In the genomic region with DNA sequence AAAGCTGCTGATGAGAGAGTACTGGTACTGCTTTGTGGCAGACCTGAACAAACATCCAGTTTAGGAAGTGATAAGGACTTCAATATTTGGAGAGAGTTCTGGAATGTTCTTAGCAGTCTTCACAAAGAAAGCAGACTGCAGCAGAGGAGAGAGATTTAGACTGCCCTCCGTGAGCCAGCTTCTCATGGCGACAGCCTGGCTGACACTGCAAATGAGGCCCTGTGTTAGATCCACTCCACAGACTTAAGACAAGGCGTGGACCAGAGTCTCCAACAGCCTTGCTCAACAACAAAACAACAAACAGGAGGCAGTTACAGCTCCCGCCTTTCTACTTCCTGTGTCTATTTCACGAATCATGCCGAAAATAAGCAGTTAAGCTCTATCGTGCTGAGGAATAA, we compare ENCODE assay signal across 10 mouse cellular contexts.
DNase-seq lines count a peak whose midpoint lies in the region; ATAC-seq lines count a peak whose summit lies in the region.
"Had no signal": no experiment of that assay in that cellular context is flagged by ENCODE, and none has a peak within 500 bp of the region (broad histone marks: within the 10 kb centered on the region; RNA-seq: fewer than 3 reads in every experiment).

No protein-coding gene starts in this region.

- H3K9me3 ChIP-seq in kidney, embryonic 16.5 days (ENCODE audit: low read length), result no peaks in the 10 kb centered on the region
- no peaks in the 10 kb centered on the region for H3K9me3 ChIP-seq in embryonic facial prominence, embryonic 15.5 days (replicated peaks)
- H3K9me3 ChIP-seq in midbrain, embryonic 14.5 days (ENCODE audit: control insufficient read depth, low read length), result no peaks in the 10 kb centered on the region
- H3K9me3 ChIP-seq: G1E had no signal

- 55% methylated on average over 7 of the region's 7 CpGs for WGBS in kidney, embryonic 16.5 days
- 53% methylated on average over 7 of the region's 7 CpGs for WGBS in embryonic facial prominence, embryonic 15.5 days
- 55% methylated on average over 7 of the region's 7 CpGs for WGBS in midbrain, embryonic 14.5 days

- H3K4me1 ChIP-seq in kidney, embryonic 16.5 days (ENCODE audit: insufficient read depth, low read length), result peaks cover 6% of the 10 kb centered on the region; the same call in 1 of the 2 replicates
- peaks cover 11% of the 10 kb centered on the region; the same call in 1 of the 2 replicates for H3K4me1 ChIP-seq in embryonic facial prominence, embryonic 15.5 days
- H3K4me1 ChIP-seq in midbrain, embryonic 14.5 days (ENCODE audit: control insufficient read depth, insufficient read depth, low read length), result peaks cover 5% of the 10 kb centered on the region; the same call in 1 of the 2 replicates

- DNase-seq in kidney, postnatal 25 days, result no peak
- DNase-seq in hindlimb bud, embryonic 11.5 days (ENCODE audit: extremely low spot score, low read depth, low spot score), result peak; percentile 10
- no peak for DNase-seq in midbrain, embryonic 14.5 days
- no peak for DNase-seq in Muller cell, postnatal 12 days (ENCODE audit: inconsistent ontology term)
- DNase-seq in MN1 (ENCODE audit: low spot score), result no peak
- DNase-seq in gastrocnemius, postnatal 25 days, result no peak

- no peak overlapping the region; the same call in 1 of the 2 replicates for H3K4me3 ChIP-seq in kidney, embryonic 16.5 days (ENCODE audit: low read length)
- peak overlapping the region; percentile 40; the same call in 1 of the 2 replicates for H3K4me3 ChIP-seq in embryonic facial prominence, embryonic 15.5 days (replicated peaks)
- no peak overlapping the region for H3K4me3 ChIP-seq in midbrain, embryonic 14.5 days (replicated peaks; ENCODE audit: low read depth, low read length)

- peak; percentile 25; the same call in 1 of the 2 replicates for ATAC-seq in kidney, embryonic 16.5 days (ENCODE audit: low FRiP score, low TSS enrichment)
- no peak for ATAC-seq in embryonic facial prominence, embryonic 15.5 days (ENCODE audit: insufficient number of reproducible peaks, low FRiP score, low TSS enrichment, low read depth)
- peak; percentile 29 for ATAC-seq in midbrain, embryonic 14.5 days (ENCODE audit: low FRiP score, low TSS enrichment)

- H3K36me3 ChIP-seq in kidney, embryonic 16.5 days (ENCODE audit: insufficient read depth, low read length), result no peaks in the 10 kb centered on the region
- H3K36me3 ChIP-seq in embryonic facial prominence, embryonic 15.5 days, result no peaks in the 10 kb centered on the region
- no peaks in the 10 kb centered on the region for H3K36me3 ChIP-seq in midbrain, embryonic 14.5 days (ENCODE audit: control insufficient read depth, insufficient read depth, low read length)
- H3K36me3 ChIP-seq: G1E had no signal

- no peaks in the 10 kb centered on the region for H3K27me3 ChIP-seq in kidney, embryonic 16.5 days (ENCODE audit: insufficient read depth, low read length)
- H3K27me3 ChIP-seq in embryonic facial prominence, embryonic 15.5 days, result no peaks in the 10 kb centered on the region
- H3K27me3 ChIP-seq in midbrain, embryonic 14.5 days (ENCODE audit: control insufficient read depth, insufficient read depth, low read length), result no peaks in the 10 kb centered on the region; the same call in 1 of the 2 replicates

- peak overlapping the region; percentile 46 for H3K9ac ChIP-seq in kidney, embryonic 16.5 days (replicated peaks; ENCODE audit: low read length)
- no peak overlapping the region for H3K9ac ChIP-seq in embryonic facial prominence, embryonic 15.5 days
- 0 out of 2 replicates have a peak overlapping the region, but pooled peaks have one; percentile 43 for H3K9ac ChIP-seq in midbrain, embryonic 14.5 days (replicated peaks; ENCODE audit: low read length)

- H3K27ac ChIP-seq in kidney, embryonic 16.5 days (ENCODE audit: low read length), result peak overlapping the region; percentile 51
- peak overlapping the region; percentile 68; the same call in 1 of the 2 replicates for H3K27ac ChIP-seq in embryonic facial prominence, embryonic 15.5 days (replicated peaks)
- peak overlapping the region; percentile 14 for H3K27ac ChIP-seq in midbrain, embryonic 14.5 days (replicated peaks; ENCODE audit: low read depth, low read length)
- H3K27ac ChIP-seq: macrophage had no signal

- peak overlapping the region; percentile 55 for H3K4me2 ChIP-seq in kidney, embryonic 16.5 days (replicated peaks; ENCODE audit: low read depth, low read length)
- peak overlapping the region; percentile 58 for H3K4me2 ChIP-seq in embryonic facial prominence, embryonic 15.5 days (replicated peaks)
- peak overlapping the region; percentile 60 for H3K4me2 ChIP-seq in midbrain, embryonic 14.5 days (ENCODE audit: low read length)

Comparison
In these comparisons a context has a peak if more than half of its experiments do, and no peak if none do; other contexts are left out.
1. H3K27ac ChIP-seq: peak in every context shown above with its lines; median percentile 68 in embryonic facial prominence, embryonic 15.5 days; 51 in kidney, embryonic 16.5 days; 14 in midbrain, embryonic 14.5 days.